Mouse (Mus musculus): Measurements from ENCODE around the gene Itprip. TPM values are rescaled to one million over a fixed set of nuclear protein-coding genes. Genes with fewer than 3 reads are reported as not detected.

Gene Itprip
- polyA plus RNA-seq, 1 experiment from 2014 or later, result 5.2 TPM

Small RNAs within 50 kb of the gene (microRNA-seq; reads per million reads assigned to microRNA genes)
- gene Gm22240, result not detected

Other genes starting within 250 kb of the Itprip start
- 0.09 and 0.29 TPM in 2 replicates for gene Col17a1, start 227.2 kb downstream of the Itprip start, polyA plus RNA-seq (2014; fragmentation: Nextera tagmentation; extraction: Ambion mirVana)
- 168 and 176 TPM in 2 replicates for gene Sfr1, start 187.6 kb downstream of the Itprip start, polyA plus RNA-seq (2014; fragmentation: Nextera tagmentation; extraction: Ambion mirVana)
- gene Gsto1, start 64.3 kb downstream of the Itprip start, polyA plus RNA-seq (2014; fragmentation: Nextera tagmentation; extraction: Ambion mirVana), result 115 and 150 TPM in 2 replicates
- gene Gsto2, start 53.8 kb downstream of the Itprip start, polyA plus RNA-seq (2014; fragmentation: Nextera tagmentation; extraction: Ambion mirVana), result 1.0 and 1.2 TPM in 2 replicates
- 0.47 and 0.77 TPM in 2 replicates for gene Cfap43, start within 50 bp of the Itprip start, polyA plus RNA-seq (2014; fragmentation: Nextera tagmentation; extraction: Ambion mirVana)
- gene Cfap58, start 18.4 kb upstream of the Itprip start, polyA plus RNA-seq (2014; fragmentation: Nextera tagmentation; extraction: Ambion mirVana), result 0.47 and 0.89 TPM in 2 replicates

Measured in midbrain, embryonic 14.5 days (tissue).